Mouse (Mus musculus) kidney, adult 2 months (tissue): ENCODE data around the gene Mxra8.

Experiments
- CTCF ChIP-seq: fragments of 200-500 bp; conservative IDR thresholded peaks from 2 replicates; pipeline ENCODE4 v1.5.1; 2011; ENCODE audit warnings: low read depth, mild to moderate bottlenecking, control low read depth, low read length, moderate library complexity, mixed read lengths; ENCODE audit not compliant: insufficient read depth, insufficient read length
- POLR2A ChIP-seq: fragments of 200-500 bp; IDR thresholded peaks from one replicate; pipeline ENCODE4 v1.6.1; 2011; ENCODE audit warnings: low read depth, low read length, control low read depth

DNA sequence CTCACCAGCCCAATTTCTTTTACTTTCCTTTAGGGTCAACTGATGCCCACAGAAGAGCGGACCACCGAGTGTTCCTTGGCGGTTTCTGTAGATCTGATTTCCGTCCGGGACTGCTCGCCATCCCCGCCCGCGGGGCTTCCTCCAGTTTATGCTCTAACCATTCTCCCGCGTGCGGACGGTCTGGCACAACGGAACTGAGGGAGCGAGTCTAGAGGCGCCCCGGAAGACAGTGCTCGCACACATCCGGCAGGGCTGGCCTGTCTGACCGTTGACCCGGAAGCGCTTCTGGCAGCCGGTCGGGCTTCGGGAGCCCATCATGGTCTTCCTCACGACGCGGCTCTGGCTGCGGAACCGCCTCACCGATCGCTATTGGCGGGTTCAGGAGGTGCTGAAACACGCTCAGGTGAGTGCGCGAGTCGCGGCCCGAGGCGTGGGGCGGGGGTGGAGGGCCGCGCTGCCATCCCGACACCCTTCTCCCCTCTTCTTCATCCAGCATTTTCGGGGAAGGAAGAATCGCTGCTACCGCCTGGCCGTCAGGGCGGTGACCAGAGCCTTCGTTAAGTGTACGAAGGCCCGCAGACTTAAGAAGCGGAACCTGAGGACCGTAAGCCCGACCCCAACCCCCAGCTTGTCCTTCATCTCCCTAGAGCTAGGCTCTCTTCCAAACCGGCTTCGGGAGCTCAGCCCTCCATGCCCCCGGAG lies 36.0 kb upstream of the Mxra8 start:
- TF ChIP-seq POLR2A (peak; percentile 68), CTCF (no peak)
